Mouse (Mus musculus): ENCODE data around the gene P4hb. TPM values are rescaled to one million over a fixed set of nuclear protein-coding genes. Genes with fewer than 3 reads are reported as not detected.

The P4hb gene
- polyA plus RNA-seq, 1 experiment: 342 TPM

DNA sequence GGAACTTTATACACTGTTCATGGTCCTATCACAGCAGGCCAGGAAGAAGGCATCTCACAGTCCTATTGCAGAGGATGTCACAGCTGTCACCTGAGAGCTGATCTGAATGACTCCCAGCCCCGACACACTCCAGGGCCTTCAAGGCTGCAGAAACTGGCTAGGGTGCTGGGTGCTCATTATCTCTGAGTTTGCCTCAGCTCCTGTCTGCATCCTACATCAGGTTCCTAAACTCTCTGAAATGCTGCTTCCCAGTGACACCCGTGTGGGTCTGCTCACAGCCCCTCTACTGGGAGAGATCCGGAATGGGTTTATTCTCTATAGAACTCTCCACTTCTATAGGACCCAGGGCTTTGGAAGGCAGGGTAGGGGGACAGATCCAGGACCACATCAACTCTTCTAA is 24.8 kb downstream of the P4hb start:
- 54% methylated on average over 3 of the region's 3 CpGs for WGBS
- TF ChIP-seq POLR2A (IDR thresholded peaks at IDR 0.05; ENCODE audit: low read depth, low read length) (no peak), CTCF (conservative IDR thresholded peaks at IDR 0.05; ENCODE audit: insufficient read depth, insufficient read length, low read depth, low read length) (no peak)
- H3K27me3 ChIP-seq (replicated peaks; ENCODE audit: control insufficient read depth, insufficient read depth, low read length): no peaks in the 10 kb centered on the region
- H3K36me3 ChIP-seq (ENCODE audit: control insufficient read depth, insufficient read depth, low read length): no peaks in the 10 kb centered on the region
- no peak for DNase-seq
- 0 out of 2 replicates have a peak overlapping the region, but pooled peaks have one; percentile 82 for H3K27ac ChIP-seq (ENCODE audit: insufficient read depth, low read depth, low read length)
- peak overlapping the region; percentile 75; the same call in 1 of the 2 replicates for H3K4me3 ChIP-seq (ENCODE audit: insufficient read depth, low read depth, low read length)
- peaks cover 19% of the 10 kb centered on the region for H3K4me1 ChIP-seq (ENCODE audit: control insufficient read depth, insufficient read depth, low read length)

DNA sequence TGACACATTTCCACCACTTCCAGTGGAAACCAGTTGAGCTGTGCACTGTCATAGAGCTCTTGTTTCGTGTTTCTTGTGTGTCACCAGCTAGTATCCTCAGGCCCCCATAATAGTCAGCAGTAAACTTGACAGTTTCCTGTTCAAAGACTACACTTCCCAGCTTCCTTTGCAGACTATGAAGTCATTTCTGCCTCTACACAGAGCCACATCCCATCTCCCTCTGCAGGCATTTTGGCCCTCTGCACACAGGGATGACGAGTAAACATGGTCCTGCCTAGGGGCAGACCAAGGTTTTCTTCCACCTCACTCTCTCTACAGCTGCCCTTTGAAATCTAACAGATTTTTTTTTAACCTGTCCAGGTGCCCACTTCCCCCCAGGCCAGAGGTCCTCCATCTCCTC is 25.6 kb downstream of the P4hb start:
- no peaks in the 10 kb centered on the region for H3K27me3 ChIP-seq (replicated peaks; ENCODE audit: control insufficient read depth, insufficient read depth, low read length)
- TF ChIP-seq POLR2A (IDR thresholded peaks at IDR 0.05; ENCODE audit: low read depth, low read length) (no peak), CTCF (conservative IDR thresholded peaks at IDR 0.05; ENCODE audit: insufficient read depth, insufficient read length, low read depth, low read length) (peak; percentile 22; the same call in 1 of the 2 replicates)
- peak; percentile 31 for DNase-seq
- H3K27ac ChIP-seq (ENCODE audit: insufficient read depth, low read depth, low read length): 0 out of 2 replicates have a peak overlapping the region, but pooled peaks have one; percentile 14
- H3K4me1 ChIP-seq (ENCODE audit: control insufficient read depth, insufficient read depth, low read length): peaks cover 19% of the 10 kb centered on the region
- no peak overlapping the region for H3K4me3 ChIP-seq (ENCODE audit: insufficient read depth, low read depth, low read length)
- WGBS: 36% methylated on average over 2 of the region's 2 CpGs
- no peaks in the 10 kb centered on the region for H3K36me3 ChIP-seq (ENCODE audit: control insufficient read depth, insufficient read depth, low read length)

DNA sequence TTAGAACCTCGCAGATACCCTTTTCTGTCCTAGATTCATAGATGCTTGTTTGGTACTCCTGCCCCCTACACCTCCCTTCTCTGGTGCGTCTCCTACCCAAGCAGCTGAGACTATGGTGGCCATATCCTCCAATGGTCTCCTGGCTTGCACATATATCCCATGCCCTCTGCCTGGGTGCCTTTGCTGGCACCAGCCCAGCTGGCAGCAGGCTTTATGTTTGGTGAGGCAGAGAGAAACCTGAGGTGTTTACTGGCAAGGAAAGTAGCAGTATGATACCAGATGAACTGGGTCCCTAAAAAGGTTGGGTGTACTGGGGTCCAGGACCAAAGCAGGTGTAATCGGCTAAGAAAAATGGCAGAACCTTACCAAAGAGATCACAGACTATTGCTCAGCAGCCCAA is 27.1 kb downstream of the P4hb start:
- no peak overlapping the region for H3K4me3 ChIP-seq (ENCODE audit: insufficient read depth, low read depth, low read length)
- H3K27ac ChIP-seq (ENCODE audit: insufficient read depth, low read depth, low read length): no peak overlapping the region; the same call in 1 of the 2 replicates
- H3K4me1 ChIP-seq (ENCODE audit: control insufficient read depth, insufficient read depth, low read length): peaks cover 21% of the 10 kb centered on the region
- TF ChIP-seq POLR2A (IDR thresholded peaks at IDR 0.05; ENCODE audit: low read depth, low read length) (no peak), CTCF (conservative IDR thresholded peaks at IDR 0.05; ENCODE audit: insufficient read depth, insufficient read length, low read depth, low read length) (no peak)
- WGBS: 77% methylated on average over 3 of the region's 3 CpGs
- H3K27me3 ChIP-seq (replicated peaks; ENCODE audit: control insufficient read depth, insufficient read depth, low read length): no peaks in the 10 kb centered on the region
- no peaks in the 10 kb centered on the region for H3K36me3 ChIP-seq (ENCODE audit: control insufficient read depth, insufficient read depth, low read length)
- peak; percentile 52 for DNase-seq

DNA sequence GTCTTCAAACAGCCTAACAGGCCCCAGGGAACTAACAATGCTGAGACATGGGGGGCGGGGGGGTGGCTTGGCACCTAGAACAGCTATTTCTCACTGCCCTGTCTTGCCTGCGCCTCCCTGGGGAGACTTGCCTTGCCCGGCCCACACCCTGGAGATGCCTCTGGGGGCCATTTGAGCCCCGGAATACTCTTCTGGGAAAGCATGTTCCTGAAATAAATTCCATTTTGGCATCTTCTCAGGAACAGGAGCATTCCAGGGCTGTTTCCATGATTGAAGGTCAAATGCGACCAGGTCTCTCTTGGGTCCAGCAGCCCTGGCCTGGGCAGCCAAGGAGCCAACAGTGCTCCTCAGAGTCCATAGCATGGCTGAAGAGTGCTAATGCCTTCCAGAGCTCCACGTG is 30.7 kb downstream of the P4hb start:
- H3K27ac ChIP-seq (ENCODE audit: insufficient read depth, low read depth, low read length): peak overlapping the region; percentile 73
- WGBS: 66% methylated on average over 6 of the region's 6 CpGs
- H3K27me3 ChIP-seq (replicated peaks; ENCODE audit: control insufficient read depth, insufficient read depth, low read length): no peaks in the 10 kb centered on the region
- H3K36me3 ChIP-seq (ENCODE audit: control insufficient read depth, insufficient read depth, low read length): no peaks in the 10 kb centered on the region
- no peak overlapping the region for H3K4me3 ChIP-seq (ENCODE audit: insufficient read depth, low read depth, low read length)
- H3K4me1 ChIP-seq (ENCODE audit: control insufficient read depth, insufficient read depth, low read length): peaks cover 23% of the 10 kb centered on the region
- peak; percentile 57 for DNase-seq
- no peak for TF ChIP-seq POLR2A (IDR thresholded peaks at IDR 0.05; ENCODE audit: low read depth, low read length)
- TF ChIP-seq CTCF (conservative IDR thresholded peaks at IDR 0.05; ENCODE audit: insufficient read depth, insufficient read length, low read depth, low read length): no peak

DNA sequence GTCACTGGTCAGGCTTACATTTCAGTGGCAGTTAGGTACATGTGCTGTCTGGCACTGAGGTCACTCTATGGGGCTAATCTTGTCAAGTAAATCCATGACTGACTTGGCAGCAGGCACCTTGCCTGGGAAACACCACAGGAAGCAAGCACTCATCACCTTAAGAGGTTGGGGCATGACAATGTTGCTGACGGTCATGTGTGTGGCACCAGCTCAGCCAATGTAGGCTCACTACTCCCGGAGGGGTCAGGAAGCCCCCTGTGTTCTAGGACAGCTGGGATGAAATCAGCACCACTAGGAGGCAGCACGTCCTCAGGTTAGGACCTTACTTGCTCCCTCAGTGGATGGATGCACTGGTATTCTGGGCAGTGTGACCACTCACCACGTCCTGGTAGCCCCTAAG is 31.1 kb downstream of the P4hb start:
- no peak for DNase-seq
- Histone ChIP-seq H3K27ac (ENCODE audit: insufficient read depth, low read depth, low read length) (peak overlapping the region; percentile 73), H3K4me1 (ENCODE audit: control insufficient read depth, insufficient read depth, low read length) (peaks cover 21% of the 10 kb centered on the region), H3K27me3 (replicated peaks; ENCODE audit: control insufficient read depth, insufficient read depth, low read length) (no peaks in the 10 kb centered on the region), H3K4me3 (ENCODE audit: insufficient read depth, low read depth, low read length) (no peak overlapping the region), H3K36me3 (ENCODE audit: control insufficient read depth, insufficient read depth, low read length) (no peaks in the 10 kb centered on the region)
- WGBS: 56% methylated on average over 4 of the region's 4 CpGs
- TF ChIP-seq CTCF (conservative IDR thresholded peaks at IDR 0.05; ENCODE audit: insufficient read depth, insufficient read length, low read depth, low read length): peak; percentile 69
- no peak for TF ChIP-seq POLR2A (IDR thresholded peaks at IDR 0.05; ENCODE audit: low read depth, low read length)

DNA sequence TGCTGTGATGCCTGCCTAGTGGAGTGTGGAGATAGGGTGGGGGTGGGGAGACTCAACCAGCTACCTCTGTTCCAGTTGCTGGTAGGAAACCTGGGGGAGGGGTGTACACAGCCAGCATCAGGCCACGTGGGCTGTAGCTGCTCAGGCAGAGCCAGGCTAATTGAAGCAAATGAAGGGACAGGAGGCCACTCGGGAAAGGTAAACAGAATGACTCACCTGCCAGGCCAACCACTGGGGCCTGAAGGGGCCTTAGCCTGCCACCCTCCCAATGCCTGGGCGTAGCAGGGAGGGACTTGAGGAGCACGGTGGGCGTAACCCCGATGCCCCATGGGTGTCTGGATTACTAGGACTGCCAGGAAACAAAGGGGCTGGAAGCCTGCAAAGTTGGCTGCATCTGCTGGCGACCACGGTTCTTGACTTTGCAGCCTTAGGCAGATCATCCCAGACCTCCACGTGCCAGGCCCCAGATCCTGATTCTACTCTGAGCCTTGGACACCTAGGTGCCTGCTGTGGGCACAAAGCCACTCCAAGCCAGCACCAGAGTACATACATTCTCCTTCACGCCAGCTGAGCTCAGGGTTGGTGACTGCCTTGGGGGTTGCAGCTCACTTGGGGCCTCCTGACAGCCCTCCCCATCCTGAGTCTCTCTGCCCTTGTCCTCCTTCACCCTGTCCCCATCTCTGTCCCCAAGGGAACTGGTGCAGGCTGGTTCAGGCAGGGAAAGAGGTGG is 33.6 kb downstream of the P4hb start:
- WGBS: 17% methylated on average over 10 of the region's 10 CpGs
- Histone ChIP-seq H3K27ac (ENCODE audit: insufficient read depth, low read depth, low read length) (peak overlapping the region; percentile 89), H3K4me3 (ENCODE audit: insufficient read depth, low read depth, low read length) (no peak overlapping the region), H3K36me3 (ENCODE audit: control insufficient read depth, insufficient read depth, low read length) (no peaks in the 10 kb centered on the region), H3K27me3 (replicated peaks; ENCODE audit: control insufficient read depth, insufficient read depth, low read length) (no peaks in the 10 kb centered on the region), H3K4me1 (ENCODE audit: control insufficient read depth, insufficient read depth, low read length) (peaks cover 21% of the 10 kb centered on the region)
- no peak for TF ChIP-seq CTCF (conservative IDR thresholded peaks at IDR 0.05; ENCODE audit: insufficient read depth, insufficient read length, low read depth, low read length)
- TF ChIP-seq POLR2A (IDR thresholded peaks at IDR 0.05; ENCODE audit: low read depth, low read length): no peak
- peak; percentile 85 for DNase-seq

DNA sequence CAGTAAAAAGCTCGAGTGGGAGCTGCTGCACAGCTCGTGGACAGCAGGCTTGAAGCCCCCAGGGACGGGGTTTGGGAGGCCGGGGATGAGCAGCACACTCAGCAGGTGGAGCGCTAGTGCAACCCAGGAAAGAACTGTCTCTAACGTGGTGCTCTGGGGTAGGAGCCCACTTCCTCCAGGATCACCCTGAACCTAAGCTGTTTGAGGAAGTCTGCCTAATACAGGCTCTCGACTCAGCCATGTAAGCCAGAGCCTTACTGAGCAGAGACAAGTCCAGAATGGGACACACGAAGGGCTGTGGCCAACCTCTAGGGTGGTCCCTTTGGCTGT is 34.1 kb downstream of the P4hb start:
- no peak for DNase-seq
- TF ChIP-seq CTCF (conservative IDR thresholded peaks at IDR 0.05; ENCODE audit: insufficient read depth, insufficient read length, low read depth, low read length) (no peak), POLR2A (IDR thresholded peaks at IDR 0.05; ENCODE audit: low read depth, low read length) (no peak)
- peak overlapping the region; percentile 89 for H3K27ac ChIP-seq (ENCODE audit: insufficient read depth, low read depth, low read length)
- no peaks in the 10 kb centered on the region for H3K36me3 ChIP-seq (ENCODE audit: control insufficient read depth, insufficient read depth, low read length)
- peaks cover 21% of the 10 kb centered on the region for H3K4me1 ChIP-seq (ENCODE audit: control insufficient read depth, insufficient read depth, low read length)
- H3K4me3 ChIP-seq (ENCODE audit: insufficient read depth, low read depth, low read length): no peak overlapping the region
- no peaks in the 10 kb centered on the region for H3K27me3 ChIP-seq (replicated peaks; ENCODE audit: control insufficient read depth, insufficient read depth, low read length)
- 30% methylated on average over 8 of the region's 8 CpGs for WGBS

Measured in kidney, adult 2 months (tissue).